Mouse (Mus musculus) adrenal gland (tissue): ENCODE measurements around the gene C1qtnf2.

Experiments
- intact Hi-C: fragments of 180-260 bp; cut with DNase I; formaldehyde crosslinking; loops from one replicate; pipeline ENCODE4 v1.15.1; 2025
- long read RNA-seq, 2 experiments: library from polyadenylated mRNA; unstranded; transcript quantifications; one replicate each; pipeline ENCODE4 v2.0.0; 2020; ENCODE audit warnings: borderline replicate concordance in 1 of 2; ENCODE audit not compliant: insufficient replicate concordance in 1 of 2

C1qtnf2 gene
- long read RNA-seq, experiment 1, transcript C1qtnf2-201 (4 exons, 1,211 nt): major isoform, 5 of 5 reads
- long read RNA-seq, experiment 1, partial matches to known transcripts: 0 of 5 reads
- long read RNA-seq, experiment 1, other reads (novel, unspliced or antisense): 0 of 5 reads
- long read RNA-seq, experiment 2, transcript C1qtnf2-201 (4 exons, 1,211 nt): major isoform, 6 of 6 reads
- long read RNA-seq, experiment 2, partial matches to known transcripts: 0 of 6 reads
- long read RNA-seq, experiment 2, other reads (novel, unspliced or antisense): 0 of 6 reads

GRCm38 (mm10) chr11:43474225-43474774 lies at the start of gene C1qtnf2:
Gene C1qtnf2, plus strand, starts transcription at chr11:43474276.
- intact Hi-C loops: no loop called here

GRCm38 (mm10) chr11:43424386-43424785 lies 49.7 kb upstream of the C1qtnf2 start:
- intact Hi-C loops: no loop called here

- intact Hi-C loops: no loop called here
These were observed 48.8 kb upstream of the C1qtnf2 start for GRCm38 (mm10) chr11:43425166-43425709.

- intact Hi-C loops: no loop called here
These were observed 48.2 kb upstream of the C1qtnf2 start, which contains the start of gene Pttg1 for GRCm38 (mm10) chr11:43425824-43426413. Gene Pttg1, minus strand, starts transcription at chr11:43426251.

- intact Hi-C loops: no loop called here
These were observed 47.6 kb upstream of the C1qtnf2 start for GRCm38 (mm10) chr11:43426414-43426884.

GRCm38 (mm10) chr11:43433254-43434023 lies 40.6 kb upstream of the C1qtnf2 start, which contains the start of gene Slu7:
Gene Slu7, plus strand, starts transcription at chr11:43433744.
- intact Hi-C loops: no loop called here

GRCm38 (mm10) chr11:43434024-43434407 lies 40.1 kb upstream of the C1qtnf2 start:
- intact Hi-C loops: no loop called here

GRCm38 (mm10) chr11:43441121-43441520 lies 33.0 kb upstream of the C1qtnf2 start:
- intact Hi-C loops: no loop called here

- intact Hi-C loops: no loop called here
These were observed 30.9 kb upstream of the C1qtnf2 start for GRCm38 (mm10) chr11:43443183-43443582.

GRCm38 (mm10) chr11:43449916-43450315 lies 24.2 kb upstream of the C1qtnf2 start:
- intact Hi-C loops: no loop called here

GRCm38 (mm10) chr11:43451322-43451721 lies 22.8 kb upstream of the C1qtnf2 start:
- intact Hi-C loops: no loop called here

GRCm38 (mm10) chr11:43452266-43452665 lies 21.8 kb upstream of the C1qtnf2 start:
- intact Hi-C loops: no loop called here

- intact Hi-C loops: no loop called here
These were observed 10.9 kb upstream of the C1qtnf2 start for GRCm38 (mm10) chr11:43463204-43463603.

- intact Hi-C loops: no loop called here
These were observed 4.0 kb upstream of the C1qtnf2 start for GRCm38 (mm10) chr11:43470118-43470517.

GRCm38 (mm10) chr11:43470881-43471820 lies 2.9 kb upstream of the C1qtnf2 start:
- intact Hi-C loops: no loop called here

- intact Hi-C loops: no loop called here
These were observed 961 bp upstream of the C1qtnf2 start for GRCm38 (mm10) chr11:43473115-43473514.

GRCm38 (mm10) chr11:43473635-43474224 lies 346 bp upstream of the C1qtnf2 start:
- intact Hi-C loops: no loop called here

GRCm38 (mm10) chr11:43479376-43479775 lies 5.3 kb downstream of the C1qtnf2 start:
- intact Hi-C loops: no loop called here

GRCm38 (mm10) chr11:43480561-43480960 lies 6.5 kb downstream of the C1qtnf2 start:
- intact Hi-C loops: no loop called here
